Mouse (Mus musculus): ENCODE data around the gene Siglecg. TPM values are rescaled to one million over a fixed set of nuclear protein-coding genes. Genes with fewer than 3 reads are reported as not detected.

Siglecg gene
- polyA plus RNA-seq, 1 experiment from 2014 or later: 1.7 TPM

- 82% methylated on average over 2 of the region's 3 CpGs for WGBS
- peaks cover 8% of the 10 kb centered on the region; the same call in 1 of the 2 replicates for H3K4me1 ChIP-seq (ENCODE audit: control insufficient read depth, insufficient read depth, low read length)
- H3K9ac ChIP-seq (ENCODE audit: low read depth, low read length): no peak overlapping the region
- no peak overlapping the region for H3K27ac ChIP-seq (ENCODE audit: low read depth, low read length)
- no peak overlapping the region for H3K4me2 ChIP-seq (replicated peaks; ENCODE audit: low read depth, low read length)
- H3K4me3 ChIP-seq (ENCODE audit: low read length): no peak overlapping the region
- H3K9me3 ChIP-seq (ENCODE audit: control insufficient read depth, low read length): no peaks in the 10 kb centered on the region
- peaks cover 13% of the 10 kb centered on the region for H3K36me3 ChIP-seq (ENCODE audit: control insufficient read depth, insufficient read depth, low read length)
- no peak for ATAC-seq (ENCODE audit: low FRiP score, low TSS enrichment)
- no peaks in the 10 kb centered on the region for H3K27me3 ChIP-seq (ENCODE audit: control insufficient read depth, insufficient read depth, low read length)
Measured at GRCm38 (mm10) chr7:43448246-43448645, 40.2 kb downstream of the Siglecg start.

- Histone ChIP-seq H3K27ac (ENCODE audit: low read depth, low read length) (no peak overlapping the region), H3K9ac (ENCODE audit: low read depth, low read length) (no peak overlapping the region), H3K36me3 (ENCODE audit: control insufficient read depth, insufficient read depth, low read length) (peaks cover 27% of the 10 kb centered on the region), H3K27me3 (ENCODE audit: control insufficient read depth, insufficient read depth, low read length) (no peaks in the 10 kb centered on the region), H3K4me2 (replicated peaks; ENCODE audit: low read depth, low read length) (no peak overlapping the region), H3K9me3 (ENCODE audit: control insufficient read depth, low read length) (no peaks in the 10 kb centered on the region), H3K4me3 (ENCODE audit: low read length) (no peak overlapping the region), H3K4me1 (ENCODE audit: control insufficient read depth, insufficient read depth, low read length) (peaks cover 4% of the 10 kb centered on the region; the same call in 1 of the 2 replicates)
- WGBS: 96% methylated on average over 2 of the region's 2 CpGs
- no peak for ATAC-seq (ENCODE audit: low FRiP score, low TSS enrichment)
Measured at GRCm38 (mm10) chr7:43449811-43450210, 41.8 kb downstream of the Siglecg start.

- no peaks in the 10 kb centered on the region for H3K27me3 ChIP-seq (ENCODE audit: control insufficient read depth, insufficient read depth, low read length)
- no peak overlapping the region for H3K4me2 ChIP-seq (replicated peaks; ENCODE audit: low read depth, low read length)
- no peak overlapping the region for H3K9ac ChIP-seq (ENCODE audit: low read depth, low read length)
- no peak for ATAC-seq (ENCODE audit: low FRiP score, low TSS enrichment)
- H3K9me3 ChIP-seq (ENCODE audit: control insufficient read depth, low read length): no peaks in the 10 kb centered on the region
- WGBS: 95% methylated on average over 11 of the region's 11 CpGs
- H3K4me1 ChIP-seq (ENCODE audit: control insufficient read depth, insufficient read depth, low read length): no peaks in the 10 kb centered on the region
- H3K27ac ChIP-seq (ENCODE audit: low read depth, low read length): no peak overlapping the region
- H3K36me3 ChIP-seq (ENCODE audit: control insufficient read depth, insufficient read depth, low read length): peaks cover 40% of the 10 kb centered on the region
- no peak overlapping the region for H3K4me3 ChIP-seq (ENCODE audit: low read length)
Measured at GRCm38 (mm10) chr7:43451726-43452125, 43.7 kb downstream of the Siglecg start.

GRCm38 (mm10) chr7:43452609-43453008, 44.6 kb downstream of the Siglecg start:
- H3K36me3 ChIP-seq (ENCODE audit: control insufficient read depth, insufficient read depth, low read length): peaks cover 48% of the 10 kb centered on the region

GRCm38 (mm10) chr7:43453599-43454355, 45.8 kb downstream of the Siglecg start:
- no peak overlapping the region for H3K9ac ChIP-seq (ENCODE audit: low read depth, low read length)
- H3K9me3 ChIP-seq (ENCODE audit: control insufficient read depth, low read length): no peaks in the 10 kb centered on the region
- no peaks in the 10 kb centered on the region for H3K4me1 ChIP-seq (ENCODE audit: control insufficient read depth, insufficient read depth, low read length)
- WGBS: 79% methylated on average over 14 of the region's 14 CpGs
- H3K36me3 ChIP-seq (ENCODE audit: control insufficient read depth, insufficient read depth, low read length): peaks cover 51% of the 10 kb centered on the region
- no peak overlapping the region for H3K4me3 ChIP-seq (ENCODE audit: low read length)
- no peak overlapping the region for H3K27ac ChIP-seq (ENCODE audit: low read depth, low read length)
- no peak for ATAC-seq (ENCODE audit: low FRiP score, low TSS enrichment)
- no peaks in the 10 kb centered on the region for H3K27me3 ChIP-seq (ENCODE audit: control insufficient read depth, insufficient read depth, low read length)
- no peak overlapping the region for H3K4me2 ChIP-seq (replicated peaks; ENCODE audit: low read depth, low read length)

More at GRCm38 (mm10) chr7:43452609-43453008, 44.6 kb downstream of the Siglecg start:
- no peak for ATAC-seq (ENCODE audit: low FRiP score, low TSS enrichment)
- Histone ChIP-seq H3K4me2 (replicated peaks; ENCODE audit: low read depth, low read length) (no peak overlapping the region), H3K27ac (ENCODE audit: low read depth, low read length) (no peak overlapping the region), H3K4me3 (ENCODE audit: low read length) (no peak overlapping the region), H3K4me1 (ENCODE audit: control insufficient read depth, insufficient read depth, low read length) (no peaks in the 10 kb centered on the region), H3K27me3 (ENCODE audit: control insufficient read depth, insufficient read depth, low read length) (no peaks in the 10 kb centered on the region), H3K9ac (ENCODE audit: low read depth, low read length) (no peak overlapping the region), H3K9me3 (ENCODE audit: control insufficient read depth, low read length) (no peaks in the 10 kb centered on the region)
- WGBS: 48% methylated on average over 4 of the region's 4 CpGs

- H3K27me3 ChIP-seq (ENCODE audit: control insufficient read depth, insufficient read depth, low read length): no peaks in the 10 kb centered on the region
Measured at GRCm38 (mm10) chr7:43454371-43454770, 46.4 kb downstream of the Siglecg start.

GRCm38 (mm10) chr7:43462851-43463250, 54.8 kb downstream of the Siglecg start, which contains the start of gene Vsig10l:
Gene Vsig10l (plus strand): TSS chr7:43463151.
- ATAC-seq (ENCODE audit: low FRiP score, low TSS enrichment): no peak

More at GRCm38 (mm10) chr7:43454371-43454770, 46.4 kb downstream of the Siglecg start:
- H3K4me2 ChIP-seq (replicated peaks; ENCODE audit: low read depth, low read length): no peak overlapping the region
- H3K36me3 ChIP-seq (ENCODE audit: control insufficient read depth, insufficient read depth, low read length): peaks cover 51% of the 10 kb centered on the region
- H3K9ac ChIP-seq (ENCODE audit: low read depth, low read length): no peak overlapping the region
- H3K4me1 ChIP-seq (ENCODE audit: control insufficient read depth, insufficient read depth, low read length): no peaks in the 10 kb centered on the region
- no peak for ATAC-seq (ENCODE audit: low FRiP score, low TSS enrichment)
- H3K9me3 ChIP-seq (ENCODE audit: control insufficient read depth, low read length): no peaks in the 10 kb centered on the region
- 91% methylated on average over 6 of the region's 6 CpGs for whole genome bisulfite sequencing
- H3K4me3 ChIP-seq (ENCODE audit: low read length): no peak overlapping the region
- H3K27ac ChIP-seq (ENCODE audit: low read depth, low read length): no peak overlapping the region

GRCm38 (mm10) chr7:43463976-43464375, 56.0 kb downstream of the Siglecg start:
- Histone ChIP-seq H3K4me1 (ENCODE audit: control insufficient read depth, insufficient read depth, low read length) (no peaks in the 10 kb centered on the region), H3K36me3 (ENCODE audit: control insufficient read depth, insufficient read depth, low read length) (no peaks in the 10 kb centered on the region), H3K4me2 (replicated peaks; ENCODE audit: low read depth, low read length) (no peak overlapping the region), H3K9me3 (ENCODE audit: control insufficient read depth, low read length) (no peaks in the 10 kb centered on the region), H3K27ac (ENCODE audit: low read depth, low read length) (no peak overlapping the region), H3K9ac (ENCODE audit: low read depth, low read length) (no peak overlapping the region), H3K27me3 (ENCODE audit: control insufficient read depth, insufficient read depth, low read length) (no peaks in the 10 kb centered on the region), H3K4me3 (ENCODE audit: low read length) (no peak overlapping the region)
- ATAC-seq (ENCODE audit: low FRiP score, low TSS enrichment): no peak
- 83% methylated on average over 7 of the region's 7 CpGs for WGBS

More at GRCm38 (mm10) chr7:43462851-43463250, 54.8 kb downstream of the Siglecg start, which contains the start of gene Vsig10l:
- H3K27ac ChIP-seq (ENCODE audit: low read depth, low read length): no peak within 1 kb of the TSS
- H3K9ac ChIP-seq (ENCODE audit: low read depth, low read length): no peak within 1 kb of the TSS
- no peaks in the 10 kb centered on the region for H3K27me3 ChIP-seq (ENCODE audit: control insufficient read depth, insufficient read depth, low read length)
- H3K9me3 ChIP-seq (ENCODE audit: control insufficient read depth, low read length): no peaks in the 10 kb centered on the region
- H3K4me2 ChIP-seq (replicated peaks; ENCODE audit: low read depth, low read length): no peak within 1 kb of the TSS
- no peak within 1 kb of the TSS for H3K4me3 ChIP-seq (ENCODE audit: low read length)
- peaks cover under 1% of the 10 kb centered on the region; the same call in 1 of the 2 replicates for H3K36me3 ChIP-seq (ENCODE audit: control insufficient read depth, insufficient read depth, low read length)
- WGBS: 66% methylated on average over 4 of the region's 4 CpGs
- no peaks in the 10 kb centered on the region for H3K4me1 ChIP-seq (ENCODE audit: control insufficient read depth, insufficient read depth, low read length)

GRCm38 (mm10) chr7:43464864-43465343, 56.9 kb downstream of the Siglecg start:
- no peaks in the 10 kb centered on the region for H3K4me1 ChIP-seq (ENCODE audit: control insufficient read depth, insufficient read depth, low read length)
- peak; percentile 5; the same call in 1 of the 2 replicates for ATAC-seq (ENCODE audit: low FRiP score, low TSS enrichment)
- WGBS: 9% methylated on average over 35 of the region's 35 CpGs
- peak overlapping the region; percentile 45 for H3K4me3 ChIP-seq (ENCODE audit: low read length)
- peak overlapping the region; percentile 86 for H3K4me2 ChIP-seq (replicated peaks; ENCODE audit: low read depth, low read length)
- no peaks in the 10 kb centered on the region for H3K27me3 ChIP-seq (ENCODE audit: control insufficient read depth, insufficient read depth, low read length)
- peak overlapping the region; percentile 34 for H3K9ac ChIP-seq (ENCODE audit: low read depth, low read length)
- no peak overlapping the region for H3K27ac ChIP-seq (ENCODE audit: low read depth, low read length)
- no peaks in the 10 kb centered on the region for H3K9me3 ChIP-seq (ENCODE audit: control insufficient read depth, low read length)
- no peaks in the 10 kb centered on the region for H3K36me3 ChIP-seq (ENCODE audit: control insufficient read depth, insufficient read depth, low read length)
